Mouse (Mus musculus): ENCODE data around the gene Saysd1.

The Saysd1 gene

GRCm38 (mm10) chr14:20164438-20164837 is 26.1 kb upstream of the Saysd1 start:
- DNase-seq (ENCODE audit: inconsistent age in 2 of 2, low spot score in 1 of 2) = no peak

- peak in 1 of 2 experiments; percentile 73 for DNase-seq (ENCODE audit: inconsistent age in 2 of 2, low spot score in 1 of 2)
Observed at GRCm38 (mm10) chr14:20162686-20163085, 24.4 kb upstream of the Saysd1 start.

- no peak for DNase-seq (ENCODE audit: inconsistent age in 2 of 2, low spot score in 1 of 2)
Observed at GRCm38 (mm10) chr14:20158727-20159681, 20.7 kb upstream of the Saysd1 start.

GRCm38 (mm10) chr14:20157595-20157994 is 19.3 kb upstream of the Saysd1 start:
- no peak for DNase-seq (ENCODE audit: inconsistent age in 2 of 2, low spot score in 1 of 2)

GRCm38 (mm10) chr14:20155718-20156117 is 17.4 kb upstream of the Saysd1 start:
- no peak for DNase-seq (ENCODE audit: inconsistent age in 2 of 2, low spot score in 1 of 2)

GRCm38 (mm10) chr14:20154937-20155336 is 16.6 kb upstream of the Saysd1 start:
- peak in 1 of 2 experiments; percentile 66 for DNase-seq (ENCODE audit: inconsistent age in 2 of 2, low spot score in 1 of 2)

GRCm38 (mm10) chr14:20154245-20154644 is 15.9 kb upstream of the Saysd1 start:
- DNase-seq (ENCODE audit: inconsistent age in 2 of 2, low spot score in 1 of 2) = peak in 1 of 2 experiments; percentile 53

GRCm38 (mm10) chr14:20149127-20150080 is 11.1 kb upstream of the Saysd1 start:
- peak; percentile 49 to 71 for DNase-seq (ENCODE audit: inconsistent age in 2 of 2, low spot score in 1 of 2)

GRCm38 (mm10) chr14:20148514-20148913 is 10.2 kb upstream of the Saysd1 start:
- DNase-seq (ENCODE audit: inconsistent age in 2 of 2, low spot score in 1 of 2) = no peak

GRCm38 (mm10) chr14:20147854-20148253 is 9.5 kb upstream of the Saysd1 start:
- DNase-seq (ENCODE audit: inconsistent age in 2 of 2, low spot score in 1 of 2) = peak; percentile 45 to 74

- DNase-seq (ENCODE audit: inconsistent age in 2 of 2, low spot score in 1 of 2) = no peak
Observed at GRCm38 (mm10) chr14:20144093-20144492, 5.8 kb upstream of the Saysd1 start.

- peak in 1 of 2 experiments; percentile 26 for DNase-seq (ENCODE audit: inconsistent age in 2 of 2, low spot score in 1 of 2)
Observed at GRCm38 (mm10) chr14:20134965-20135671, 3.2 kb downstream of the Saysd1 start.

- DNase-seq (ENCODE audit: inconsistent age in 2 of 2, low spot score in 1 of 2) = no peak
Observed at GRCm38 (mm10) chr14:20128162-20128561, 10.2 kb downstream of the Saysd1 start.

- DNase-seq (ENCODE audit: inconsistent age in 2 of 2, low spot score in 1 of 2) = no peak
Observed at GRCm38 (mm10) chr14:20127406-20128087, 10.8 kb downstream of the Saysd1 start.

- no peak for DNase-seq (ENCODE audit: inconsistent age in 2 of 2, low spot score in 1 of 2)
Observed at GRCm38 (mm10) chr14:20120868-20121267, 17.5 kb downstream of the Saysd1 start.

- DNase-seq (ENCODE audit: inconsistent age in 2 of 2, low spot score in 1 of 2) = no peak
Observed at GRCm38 (mm10) chr14:20120012-20120411, 18.3 kb downstream of the Saysd1 start.

- peak; percentile 60 to 89 for DNase-seq (ENCODE audit: inconsistent age in 2 of 2, low spot score in 1 of 2)
Observed at GRCm38 (mm10) chr14:20116149-20116605, 22.2 kb downstream of the Saysd1 start.

GRCm38 (mm10) chr14:20114951-20115350 is 23.4 kb downstream of the Saysd1 start:
- DNase-seq (ENCODE audit: inconsistent age in 2 of 2, low spot score in 1 of 2) = peak in 1 of 2 experiments; percentile 74

- peak; percentile 89 to 96 for DNase-seq (ENCODE audit: inconsistent age in 2 of 2, low spot score in 1 of 2)
Observed at GRCm38 (mm10) chr14:20113964-20114363, 24.4 kb downstream of the Saysd1 start.
